Mouse (Mus musculus) liver, embryonic 13.5 days (tissue): ENCODE data around the gene Tmub2. TPM values are rescaled to one million over a fixed set of nuclear protein-coding genes. Genes with fewer than 3 reads are reported as not detected.
A peak's percentile ranks its signal among the peaks of the same experiment; 100 is the strongest.
"Not testable (repeated sequence)": the region's sequence is repeated elsewhere in the genome, so short reads cannot be mapped to it uniquely, and the experiment has no call there.

Source experiments
- ATAC-seq: fragments of 200-750 bp; cut with Nextera tagmentation; 2 replicates; pipeline ENCODE4 v1.8.0; 2017; ENCODE audit warnings: low read depth, mild to moderate bottlenecking, moderate number of reproducible peaks, moderate library complexity
- DNase-seq: peaks from one replicate; pipeline ENCODE4 v3.0.0; 2022
- H3K27ac ChIP-seq: fragments of 300-500 bp; sonication (generic); 2 replicates; pipeline ENCODE4 v1.5.1; 2015; ENCODE audit warnings: moderate library complexity, mild to moderate bottlenecking, inconsistent platforms
- H3K27me3 ChIP-seq: fragments of 300-500 bp; sonication (generic); 2 replicates; pipeline ENCODE4 v1.6.1; 2015; ENCODE audit warnings: mild to moderate bottlenecking, inconsistent platforms
- H3K36me3 ChIP-seq: fragments of 300-500 bp; sonication (generic); 2 replicates; pipeline ENCODE4 v1.6.1; 2015; ENCODE audit warnings: mild to moderate bottlenecking, inconsistent platforms
- H3K4me1 ChIP-seq: fragments of 300-500 bp; sonication (generic); replicated peaks from 2 replicates; pipeline ENCODE4 v1.6.1; 2015; ENCODE audit warnings: inconsistent platforms
- H3K4me2 ChIP-seq: fragments of 300-500 bp; sonication (generic); 2 replicates; pipeline ENCODE4 v1.6.1; 2015; ENCODE audit warnings: inconsistent platforms, mild to moderate bottlenecking, moderate library complexity
- H3K4me3 ChIP-seq: fragments of 300-500 bp; sonication (generic); replicated peaks from 2 replicates; pipeline ENCODE4 v1.5.1; 2015; ENCODE audit warnings: mild to moderate bottlenecking, inconsistent platforms
- H3K9ac ChIP-seq: fragments of 300-500 bp; sonication (generic); 2 replicates; pipeline ENCODE4 v1.6.1; 2015; ENCODE audit warnings: mild to moderate bottlenecking, inconsistent platforms
- H3K9me3 ChIP-seq: fragments of 300-500 bp; sonication (generic); replicated peaks from 2 replicates; pipeline ENCODE4 v1.6.1; 2016; ENCODE audit warnings: inconsistent platforms
- WGBS: fragments of 180-500 bp; shearing (Covaris S2); methylation state at CpG from one replicate; pipeline ENCODE4 v1.1.7; 2015; ENCODE audit not compliant: insufficient replicate concordance; 5-methylcytosine and 5-hydroxymethylcytosine counted together
- polyA plus RNA-seq: library from polyadenylated mRNA; unstranded; fragments of >200 nt; fragmentation: Nextera tagmentation; extraction: Ambion mirVana; gene quantifications from 2 replicates; pipeline ENCODE4 v1.2.1, GENCODE M21; 2015

The Tmub2 gene
- polyA plus RNA-seq, 1 experiment from 2014 or later = 22.8 TPM

DNA sequence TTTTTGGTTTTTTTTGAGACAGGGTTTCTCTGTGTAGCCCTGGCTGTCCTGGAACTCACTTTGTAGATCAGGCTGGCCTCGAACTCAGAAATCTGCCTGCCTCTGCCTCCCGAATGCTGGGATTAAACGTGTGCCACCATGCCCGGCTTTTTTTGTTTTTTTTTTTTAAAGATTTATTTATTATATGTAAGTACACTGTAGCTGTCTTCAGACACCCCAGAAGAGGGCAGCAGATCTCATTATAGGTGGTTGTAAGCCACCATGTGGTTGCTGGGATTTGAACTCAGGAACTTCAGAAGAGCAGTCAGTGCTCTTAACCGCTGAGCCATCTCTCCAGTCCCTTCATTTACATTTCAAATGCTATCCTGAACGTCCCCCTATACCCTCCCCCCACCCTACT lies 4.5 kb upstream of the Tmub2 start:
- DNase-seq, H3K27ac ChIP-seq, H3K9ac ChIP-seq, H3K4me2 ChIP-seq, H3K4me3 ChIP-seq, H3K9me3 ChIP-seq, H3K27me3 ChIP-seq, H3K36me3 ChIP-seq, ATAC-seq: not testable (repeated sequence)
- H3K4me1 ChIP-seq = peaks cover 19% of the 10 kb centered on the region
- 60% methylated on average over 6 of the region's 6 CpGs for WGBS

DNA sequence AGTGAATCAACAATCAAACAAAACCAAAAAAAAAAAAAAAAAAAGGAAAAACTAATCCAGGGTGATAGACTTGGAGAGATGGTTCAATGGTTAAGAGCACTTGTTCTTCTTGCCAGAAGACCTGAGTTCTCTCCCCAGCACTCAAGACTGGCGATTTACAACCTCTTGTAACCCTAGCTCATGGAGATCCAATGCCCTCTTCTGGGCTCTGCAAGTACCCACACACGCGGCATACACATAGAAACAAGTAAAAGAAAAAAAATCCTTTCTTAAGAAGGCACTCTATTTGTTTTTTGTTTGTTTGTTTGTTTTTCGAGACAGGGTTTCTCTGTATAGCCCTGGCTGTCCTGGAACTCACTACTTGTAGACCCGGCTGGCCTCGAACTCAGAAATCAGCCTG lies 809 bp upstream of the Tmub2 start:
- Histone ChIP-seq H3K4me3 (peak overlapping the region; percentile 88), H3K4me1 (peaks cover 41% of the 10 kb centered on the region), H3K36me3 (peaks cover 18% of the 10 kb centered on the region), H3K9ac (peak overlapping the region; percentile 53; the same call in 1 of the 2 replicates), H3K27me3 (no peaks in the 10 kb centered on the region), H3K4me2 (peak overlapping the region; percentile 84), H3K27ac (peak overlapping the region; percentile 70), H3K9me3 (no peaks in the 10 kb centered on the region)
- no peak for ATAC-seq
- WGBS = 75% methylated on average over 6 of the region's 6 CpGs
- no peak for DNase-seq

DNA sequence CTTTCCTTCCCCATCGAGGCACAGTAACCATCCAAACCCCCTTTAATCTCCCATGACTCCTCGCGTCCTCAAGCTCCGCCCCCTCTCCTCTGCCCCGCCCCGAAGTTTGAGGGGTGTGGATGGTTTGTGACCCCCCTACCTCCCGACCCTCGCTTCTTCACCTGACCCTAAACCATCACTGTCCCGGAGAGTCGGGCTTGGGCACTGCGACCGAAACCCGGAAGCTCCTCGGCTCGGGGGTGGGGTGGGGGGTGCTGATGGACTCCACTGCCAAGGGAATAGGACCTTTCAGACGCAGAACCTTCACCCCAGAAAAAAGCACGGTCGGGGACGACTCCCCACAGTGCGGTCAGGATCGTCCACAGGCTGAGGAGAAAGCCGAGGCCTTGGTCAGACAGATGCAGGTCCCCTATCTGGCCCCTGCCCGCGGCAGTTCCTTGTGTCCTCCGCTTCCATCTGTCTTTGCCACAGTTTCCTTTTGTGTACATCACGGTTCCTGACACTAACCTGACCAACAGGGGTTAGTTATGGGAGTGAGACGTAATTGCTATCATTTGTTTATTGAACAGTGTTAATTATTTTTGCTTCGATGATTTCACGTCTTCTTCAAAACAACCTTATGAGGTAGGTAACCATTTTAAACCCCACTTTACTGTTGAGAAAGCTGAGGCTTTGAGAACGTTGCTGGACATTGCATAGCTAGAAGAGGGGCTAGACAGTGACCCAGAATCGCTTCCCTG lies 534 bp downstream of the Tmub2 start:
- peak overlapping the region; percentile 93 for H3K9ac ChIP-seq
- peaks cover 45% of the 10 kb centered on the region for H3K4me1 ChIP-seq
- DNase-seq (no peak), ATAC-seq (peak; percentile 57)
- 3% methylated on average over 31 of the region's 31 CpGs for WGBS
- H3K27ac ChIP-seq = peak overlapping the region; percentile 85
- H3K4me2 ChIP-seq = peak overlapping the region; percentile 84
- H3K36me3 ChIP-seq = peaks cover 31% of the 10 kb centered on the region
- H3K4me3 ChIP-seq = peak overlapping the region; percentile 88
- no peaks in the 10 kb centered on the region for H3K27me3 ChIP-seq
- H3K9me3 ChIP-seq = no peaks in the 10 kb centered on the region

DNA sequence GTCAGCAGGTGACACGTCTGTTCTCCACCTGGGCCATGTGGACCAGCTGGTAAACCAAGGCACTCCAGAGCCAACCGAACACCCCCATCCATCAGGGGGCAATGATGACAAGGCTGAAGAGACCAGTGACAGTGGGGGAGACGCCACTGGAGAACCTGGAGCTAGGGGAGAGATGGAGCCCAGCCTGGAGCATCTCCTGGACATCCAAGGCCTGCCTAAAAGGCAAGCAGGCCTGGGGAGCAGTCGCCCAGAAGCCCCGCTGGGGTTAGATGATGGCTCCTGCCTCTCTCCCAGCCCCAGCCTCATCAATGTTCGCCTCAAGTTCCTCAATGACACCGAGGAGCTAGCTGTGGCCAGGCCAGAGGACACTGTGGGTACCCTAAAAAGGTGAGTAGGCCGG lies 2.8 kb downstream of the Tmub2 start:
- DNase-seq (no peak), ATAC-seq (no peak)
- peaks cover 51% of the 10 kb centered on the region for H3K4me1 ChIP-seq
- peaks cover 53% of the 10 kb centered on the region for H3K36me3 ChIP-seq
- peak overlapping the region; percentile 85 for H3K27ac ChIP-seq
- H3K9ac ChIP-seq = no peak overlapping the region
- no peaks in the 10 kb centered on the region for H3K27me3 ChIP-seq
- no peak overlapping the region for H3K4me3 ChIP-seq
- H3K9me3 ChIP-seq = no peaks in the 10 kb centered on the region
- 85% methylated on average over 8 of the region's 8 CpGs for WGBS
- H3K4me2 ChIP-seq = no peak overlapping the region

DNA sequence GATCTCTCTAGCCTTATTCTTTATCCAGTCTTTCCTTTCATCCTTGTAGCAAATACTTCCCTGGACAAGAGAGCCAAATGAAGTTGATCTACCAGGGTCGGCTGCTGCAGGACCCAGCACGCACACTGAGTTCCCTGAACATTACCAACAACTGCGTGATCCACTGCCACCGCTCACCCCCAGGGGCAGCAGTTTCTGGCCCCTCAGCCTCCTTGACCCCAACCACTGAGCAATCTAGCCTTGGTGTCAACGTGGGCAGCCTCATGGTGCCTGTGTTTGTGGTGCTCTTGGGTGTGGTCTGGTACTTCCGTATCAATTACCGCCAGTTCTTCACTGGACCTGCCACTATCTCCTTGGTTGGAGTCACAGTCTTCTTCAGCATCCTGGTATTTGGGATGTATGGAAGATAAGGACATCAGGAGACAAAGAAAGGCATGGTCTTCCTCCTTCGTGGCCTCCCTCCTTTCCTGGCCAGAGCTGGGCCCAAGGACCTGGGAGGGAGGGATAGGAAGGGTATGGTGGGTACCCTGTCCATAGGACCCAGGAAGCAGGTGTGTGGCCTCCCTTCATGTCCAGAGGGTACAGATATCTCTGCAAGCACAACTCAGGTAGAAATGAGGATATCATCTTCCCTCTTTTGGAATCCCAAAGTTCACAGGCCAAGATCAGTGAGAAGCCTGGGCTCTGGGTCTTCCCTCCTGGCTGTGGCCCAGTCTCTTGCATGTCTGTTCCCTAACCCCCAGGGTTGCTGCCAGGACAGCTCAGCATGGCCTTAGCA lies 3.5 kb downstream of the Tmub2 start:
- Histone ChIP-seq H3K27ac (peak overlapping the region; percentile 85), H3K9ac (peak overlapping the region; percentile 8; the same call in 1 of the 2 replicates)

DNA sequence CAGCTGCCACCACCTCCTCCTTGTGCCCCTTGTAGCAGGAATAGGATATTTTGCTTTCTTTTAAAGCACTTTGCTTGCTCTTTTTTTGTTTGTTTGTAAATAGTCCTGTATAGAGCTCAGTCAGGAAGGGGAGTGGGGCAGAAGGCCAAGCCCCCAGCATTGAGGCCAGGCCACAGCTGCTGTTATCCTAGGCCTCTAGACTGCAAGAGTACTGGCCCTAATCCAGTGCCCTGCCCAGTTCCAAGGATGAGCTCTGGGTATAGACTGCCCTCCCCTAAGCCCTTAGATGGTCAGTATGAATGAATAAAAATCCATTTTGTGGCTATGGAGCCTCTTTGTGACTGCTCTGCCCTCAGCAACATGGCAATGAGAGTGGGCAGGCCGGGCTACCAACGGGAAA lies 4.2 kb downstream of the Tmub2 start:
- WGBS = 78% methylated on average over 2 of the region's 2 CpGs
- H3K4me3 ChIP-seq = no peak overlapping the region
- no peak overlapping the region for H3K4me2 ChIP-seq
- peak overlapping the region; percentile 85 for H3K27ac ChIP-seq
- peaks cover 53% of the 10 kb centered on the region for H3K4me1 ChIP-seq
- no peaks in the 10 kb centered on the region for H3K9me3 ChIP-seq
- ATAC-seq (no peak), DNase-seq (no peak)
- peaks cover 67% of the 10 kb centered on the region for H3K36me3 ChIP-seq
- no peaks in the 10 kb centered on the region for H3K27me3 ChIP-seq
- peak overlapping the region; percentile 8; the same call in 1 of the 2 replicates for H3K9ac ChIP-seq

More for the DNA sequence above, 3.5 kb downstream of the Tmub2 start:
- 64% methylated on average over 8 of the region's 8 CpGs for WGBS
- Histone ChIP-seq H3K9me3 (no peaks in the 10 kb centered on the region), H3K4me3 (no peak overlapping the region), H3K36me3 (peaks cover 61% of the 10 kb centered on the region), H3K27me3 (no peaks in the 10 kb centered on the region), H3K4me1 (peaks cover 51% of the 10 kb centered on the region), H3K4me2 (peak overlapping the region; percentile 20; the same call in 1 of the 2 replicates)
- DNase-seq (no peak), ATAC-seq (peak; percentile 26; the same call in 1 of the 2 replicates)

DNA sequence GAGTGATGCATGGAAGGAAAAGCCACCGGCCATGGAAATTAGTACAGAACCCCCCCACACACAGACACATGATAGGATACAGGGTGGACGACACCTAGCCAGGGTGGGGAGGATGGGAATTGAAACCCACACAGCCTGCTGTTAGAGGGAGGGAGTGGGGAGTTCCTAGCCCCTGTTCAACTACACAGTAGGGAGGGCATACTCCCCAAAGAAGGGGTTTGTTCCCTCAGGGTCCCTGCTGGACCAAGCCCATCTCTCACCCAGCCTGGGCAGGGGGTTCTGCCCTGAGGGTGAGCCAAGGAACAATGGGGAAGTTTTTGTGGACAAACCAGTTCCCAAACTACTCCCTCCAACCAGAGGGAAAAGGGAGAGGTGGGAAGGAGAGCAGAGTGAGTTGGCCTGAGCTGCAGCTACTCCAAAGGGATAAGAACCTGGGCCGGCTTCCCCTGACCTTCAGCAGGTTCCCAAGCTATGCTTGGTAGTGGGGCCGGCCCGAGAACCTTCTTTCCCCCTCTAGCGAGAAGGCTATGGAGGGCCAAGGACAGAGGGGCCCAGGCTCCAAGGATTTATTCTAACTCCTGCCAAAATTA lies 4.9 kb downstream of the Tmub2 start:
- Histone ChIP-seq H3K4me3 (no peak overlapping the region), H3K9ac (no peak overlapping the region), H3K4me1 (peaks cover 55% of the 10 kb centered on the region), H3K27ac (peak overlapping the region; percentile 85), H3K36me3 (peaks cover 74% of the 10 kb centered on the region), H3K9me3 (no peaks in the 10 kb centered on the region), H3K4me2 (no peak overlapping the region), H3K27me3 (no peaks in the 10 kb centered on the region)
- WGBS = 81% methylated on average over 6 of the region's 6 CpGs
- no peak for ATAC-seq
- no peak for DNase-seq

DNA sequence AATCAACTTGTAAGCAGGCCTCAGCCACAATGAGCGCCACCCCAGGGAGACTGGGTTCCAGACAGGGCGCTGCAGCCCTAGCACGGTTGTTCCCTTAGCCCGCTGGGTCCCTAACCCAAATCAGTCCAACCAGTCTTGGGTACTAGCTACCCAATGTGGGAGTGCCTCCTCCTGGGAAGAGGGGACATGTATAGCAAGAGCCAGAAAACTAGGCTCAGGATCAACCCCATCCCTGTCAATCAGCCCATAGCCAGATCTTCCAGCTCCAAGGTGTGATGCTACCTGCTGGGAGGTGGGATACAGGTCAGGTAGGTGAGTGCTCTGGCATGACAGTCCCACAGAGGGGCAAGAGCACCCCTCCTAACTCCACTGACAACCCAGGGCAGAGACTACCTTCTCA lies 5.4 kb downstream of the Tmub2 start:
- Histone ChIP-seq H3K4me2 (no peak overlapping the region), H3K27ac (no peak overlapping the region), H3K27me3 (no peaks in the 10 kb centered on the region), H3K9ac (no peak overlapping the region), H3K9me3 (no peaks in the 10 kb centered on the region), H3K4me3 (no peak overlapping the region), H3K36me3 (peaks cover 78% of the 10 kb centered on the region), H3K4me1 (peaks cover 60% of the 10 kb centered on the region)
- ATAC-seq (no peak), DNase-seq (no peak)
- 77% methylated on average over 4 of the region's 4 CpGs for WGBS

DNA sequence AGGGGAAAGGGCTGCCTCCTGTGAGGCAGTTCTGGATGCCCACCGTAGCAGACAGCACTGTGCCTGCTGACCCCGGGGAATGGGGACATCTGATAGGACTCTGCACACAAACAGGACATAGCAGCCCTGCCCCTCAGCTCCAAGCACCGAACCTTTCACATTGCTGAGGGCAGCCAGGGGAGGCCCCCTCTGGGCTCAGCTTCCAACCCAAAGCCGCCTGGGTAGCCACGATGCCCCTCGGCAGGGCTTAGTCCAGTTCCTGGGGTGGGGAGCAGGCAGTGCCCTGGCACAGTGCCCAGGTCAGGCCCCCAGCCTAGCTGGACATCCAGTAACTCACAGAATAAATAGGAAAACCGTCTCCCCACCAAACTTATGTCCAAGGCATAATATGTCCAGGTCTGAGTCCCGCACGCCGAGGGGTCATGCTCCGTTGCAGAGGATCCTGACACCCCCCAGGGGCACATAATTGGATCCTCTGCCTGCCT lies 6.4 kb downstream of the Tmub2 start:
- peaks cover 78% of the 10 kb centered on the region for H3K36me3 ChIP-seq
- no peaks in the 10 kb centered on the region for H3K9me3 ChIP-seq
- DNase-seq (no peak), ATAC-seq (no peak)
- H3K27me3 ChIP-seq = no peaks in the 10 kb centered on the region
- no peak overlapping the region for H3K4me2 ChIP-seq
- WGBS = 92% methylated on average over 11 of the region's 11 CpGs
- H3K27ac ChIP-seq = no peak overlapping the region
- no peak overlapping the region for H3K4me3 ChIP-seq
- H3K4me1 ChIP-seq = peaks cover 61% of the 10 kb centered on the region
- H3K9ac ChIP-seq = no peak overlapping the region

DNA sequence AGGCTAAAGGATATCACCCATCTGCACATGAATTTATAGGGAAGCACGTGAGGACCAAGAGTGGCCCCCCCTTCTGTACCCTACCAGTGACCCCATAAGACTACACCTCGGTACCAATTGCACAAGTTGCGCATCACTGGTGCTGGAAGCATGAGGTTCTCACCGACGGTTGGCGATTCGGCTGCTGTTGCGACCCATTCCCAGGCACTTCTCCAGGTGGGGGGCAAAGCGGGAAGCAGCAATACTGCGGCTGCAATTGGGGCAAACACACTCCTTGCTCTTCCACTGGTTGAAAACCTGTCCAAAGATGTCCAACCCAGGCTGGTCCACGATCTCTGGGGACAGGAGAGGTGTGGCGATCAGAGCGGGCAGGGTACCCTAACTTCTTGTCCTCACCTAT lies 9.2 kb downstream of the Tmub2 start:
- ATAC-seq = no peak
- Histone ChIP-seq H3K4me1 (peaks cover 50% of the 10 kb centered on the region), H3K9ac (peak overlapping the region; percentile 22; the same call in 1 of the 2 replicates), H3K4me2 (no peak overlapping the region), H3K4me3 (no peak overlapping the region), H3K36me3 (peaks cover 59% of the 10 kb centered on the region), H3K27me3 (no peaks in the 10 kb centered on the region), H3K9me3 (no peaks in the 10 kb centered on the region), H3K27ac (peak overlapping the region; percentile 96; the same call in 1 of the 2 replicates)
- whole genome bisulfite sequencing = 93% methylated on average over 13 of the region's 13 CpGs
- DNase-seq = no peak

DNA sequence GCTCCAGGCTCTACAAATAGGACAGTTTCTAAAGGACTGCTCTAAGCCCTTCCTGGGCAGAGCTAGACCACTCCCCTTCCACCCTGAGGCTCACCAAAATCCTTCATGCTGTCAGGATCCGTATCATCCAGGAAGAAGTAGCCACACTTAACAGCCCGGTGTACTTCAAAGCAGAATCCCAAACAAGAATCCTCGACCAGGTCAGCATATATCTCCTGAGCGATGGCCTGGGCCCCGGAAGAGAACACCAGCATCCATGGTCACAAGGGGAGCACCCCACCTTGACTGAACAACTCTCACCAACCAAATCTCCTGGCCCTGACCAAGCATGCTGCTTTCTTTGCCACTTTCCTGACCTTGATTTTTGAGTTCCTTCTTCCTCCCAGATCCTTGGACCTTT lies 9.7 kb downstream of the Tmub2 start:
- peaks cover 47% of the 10 kb centered on the region for H3K4me1 ChIP-seq
- no peaks in the 10 kb centered on the region for H3K27me3 ChIP-seq
- peak overlapping the region; percentile 95 for H3K4me2 ChIP-seq
- H3K36me3 ChIP-seq = peaks cover 55% of the 10 kb centered on the region
- no peak for DNase-seq
- WGBS = 79% methylated on average over 5 of the region's 5 CpGs
- peak overlapping the region; percentile 22; the same call in 1 of the 2 replicates for H3K9ac ChIP-seq
- ATAC-seq = no peak
- peak overlapping the region; percentile 88 for H3K4me3 ChIP-seq
- peak overlapping the region; percentile 96 for H3K27ac ChIP-seq
- H3K9me3 ChIP-seq = no peaks in the 10 kb centered on the region
